Mouse (Mus musculus) midbrain, embryonic 16.5 days (tissue): ENCODE measurements around the gene Traf3. TPM values are rescaled to one million over a fixed set of nuclear protein-coding genes. Genes with fewer than 3 reads are reported as not detected.

Experiments
- ATAC-seq: fragments of 200-750 bp; cut with Nextera tagmentation; 2 replicates; pipeline ENCODE4 v1.8.0; 2017; ENCODE audit warnings: moderate TSS enrichment
- H3K27ac ChIP-seq: fragments of 300-500 bp; sonication (generic); 2 replicates; pipeline ENCODE4 v1.5.1; 2014; ENCODE audit warnings: mild to moderate bottlenecking, low read length, mixed read lengths
- H3K27me3 ChIP-seq: fragments of 300-500 bp; sonication (generic); 2 replicates; pipeline ENCODE4 v1.6.1; 2014; ENCODE audit warnings: low read depth, low read length, mixed read lengths; ENCODE audit not compliant: control insufficient read depth, insufficient read depth
- H3K36me3 ChIP-seq: fragments of 300-500 bp; sonication (generic); 2 replicates; pipeline ENCODE4 v1.6.1; 2014; ENCODE audit warnings: mild to moderate bottlenecking, low read length, moderate library complexity, mixed read lengths; ENCODE audit not compliant: control insufficient read depth, insufficient read depth
- H3K4me1 ChIP-seq: fragments of 300-500 bp; sonication (generic); 2 replicates; pipeline ENCODE4 v1.6.1; 2014; ENCODE audit warnings: mild to moderate bottlenecking, low read length, mixed read lengths; ENCODE audit not compliant: control insufficient read depth, insufficient read depth
- H3K4me2 ChIP-seq: fragments of 300-500 bp; sonication (generic); 2 replicates; pipeline ENCODE4 v1.6.1; 2014; ENCODE audit warnings: mild to moderate bottlenecking, low read length, mixed read lengths
- H3K4me3 ChIP-seq: fragments of 300-500 bp; sonication (generic); 2 replicates; pipeline ENCODE4 v1.5.1; 2014; ENCODE audit warnings: low read depth, mild to moderate bottlenecking, low read length, moderate library complexity, mixed read lengths
- H3K9ac ChIP-seq: fragments of 300-500 bp; sonication (generic); 2 replicates; pipeline ENCODE4 v1.6.1; 2014; ENCODE audit warnings: low read depth, low read length, mixed read lengths
- H3K9me3 ChIP-seq: fragments of 300-500 bp; sonication (generic); replicated peaks from 2 replicates; pipeline ENCODE4 v1.6.1; 2014; ENCODE audit warnings: mild to moderate bottlenecking, low read length, mixed read lengths; ENCODE audit not compliant: control insufficient read depth, poor library complexity, severe bottlenecking
- WGBS: fragments of 180-500 bp; shearing (Covaris S2); extraction: QIAGEN DNeasy Blood & Tissue Kit; methylation state at CpG from one replicate; pipeline ENCODE4 v1.1.7; 2014; 5-methylcytosine and 5-hydroxymethylcytosine counted together
- polyA plus RNA-seq: library from polyadenylated mRNA; unstranded; fragments of >200 nt; fragmentation: Nextera tagmentation; extraction: Ambion mirVana; gene quantifications from 2 replicates; pipeline ENCODE4 v1.2.1, GENCODE M21; 2015

The Traf3 gene
- polyA plus RNA-seq, 1 experiment from 2014 or later, result 17.4 TPM

- no peak within 1 kb of the TSS for H3K27ac ChIP-seq
- H3K4me3 ChIP-seq, result no peak within 1 kb of the TSS
- H3K27me3 ChIP-seq, result peaks cover 61% of the 10 kb centered on the region
- H3K9ac ChIP-seq, result no peak within 1 kb of the TSS
- no peaks in the 10 kb centered on the region for H3K36me3 ChIP-seq
- ATAC-seq, result no peak
- H3K4me1 ChIP-seq, result peaks cover 13% of the 10 kb centered on the region
- H3K9me3 ChIP-seq, result no peaks in the 10 kb centered on the region
- 38% methylated on average over 25 of the region's 25 CpGs for WGBS
- H3K4me2 ChIP-seq, result no peak within 1 kb of the TSS
These were observed 104.6 kb downstream of the Traf3 start, which contains the start of gene Amn for GRCm38 (mm10) chr12:111270629-111271277. Amn (plus strand) TSS chr12:111271095.

- no peak overlapping the region for H3K9ac ChIP-seq
- no peaks in the 10 kb centered on the region for H3K9me3 ChIP-seq
- H3K36me3 ChIP-seq, result no peaks in the 10 kb centered on the region
- H3K4me1 ChIP-seq, result peaks cover 13% of the 10 kb centered on the region
- WGBS, result 5% methylated on average over 27 of the region's 28 CpGs
- H3K27me3 ChIP-seq, result peaks cover 67% of the 10 kb centered on the region
- no peak overlapping the region for H3K4me3 ChIP-seq
- no peak for ATAC-seq
- no peak overlapping the region for H3K4me2 ChIP-seq
- H3K27ac ChIP-seq, result no peak overlapping the region
These were observed 105.2 kb downstream of the Traf3 start for GRCm38 (mm10) chr12:111271406-111271805.

GRCm38 (mm10) chr12:111271966-111272365, 105.8 kb downstream of the Traf3 start:
- H3K27ac ChIP-seq, result no peak overlapping the region
- H3K9me3 ChIP-seq, result no peaks in the 10 kb centered on the region
- no peak overlapping the region for H3K9ac ChIP-seq
- no peak overlapping the region for H3K4me2 ChIP-seq
- no peak for ATAC-seq
- H3K36me3 ChIP-seq, result no peaks in the 10 kb centered on the region
- no peak overlapping the region for H3K4me3 ChIP-seq
- peaks cover 73% of the 10 kb centered on the region for H3K27me3 ChIP-seq
- peaks cover 13% of the 10 kb centered on the region for H3K4me1 ChIP-seq
- 20% methylated on average over 8 of the region's 8 CpGs for WGBS

GRCm38 (mm10) chr12:111272420-111272819, 106.2 kb downstream of the Traf3 start:
- Histone ChIP-seq H3K27ac (no peak overlapping the region), H3K4me3 (no peak overlapping the region), H3K4me1 (peaks cover 13% of the 10 kb centered on the region), H3K27me3 (peaks cover 76% of the 10 kb centered on the region), H3K4me2 (no peak overlapping the region), H3K9ac (no peak overlapping the region), H3K36me3 (no peaks in the 10 kb centered on the region), H3K9me3 (no peaks in the 10 kb centered on the region)
- ATAC-seq, result no peak
- WGBS, result 16% methylated on average over 12 of the region's 12 CpGs

GRCm38 (mm10) chr12:111274006-111274405, 107.8 kb downstream of the Traf3 start:
- no peak overlapping the region for H3K27ac ChIP-seq
- peaks cover 13% of the 10 kb centered on the region for H3K4me1 ChIP-seq
- WGBS, result 4% methylated on average over 28 of the region's 28 CpGs
- H3K4me3 ChIP-seq, result peak overlapping the region; percentile 49
- peaks cover 76% of the 10 kb centered on the region for H3K27me3 ChIP-seq
- H3K36me3 ChIP-seq, result no peaks in the 10 kb centered on the region
- peak overlapping the region; percentile 66 for H3K9ac ChIP-seq
- H3K9me3 ChIP-seq, result 0 out of 2 replicates have a peak, but pooled peaks cover 1% of the 10 kb centered on the region
- peak overlapping the region; percentile 74 for H3K4me2 ChIP-seq
- peak; percentile 34; the same call in 1 of the 2 replicates for ATAC-seq

- peak; percentile 25 for ATAC-seq
- Histone ChIP-seq H3K4me3 (peak overlapping the region; percentile 49), H3K27ac (no peak overlapping the region), H3K4me1 (peaks cover 13% of the 10 kb centered on the region), H3K9me3 (0 out of 2 replicates have a peak, but pooled peaks cover 3% of the 10 kb centered on the region), H3K9ac (peak overlapping the region; percentile 66), H3K4me2 (peak overlapping the region; percentile 74), H3K27me3 (peaks cover 75% of the 10 kb centered on the region), H3K36me3 (no peaks in the 10 kb centered on the region)
- WGBS, result 2% methylated on average over 77 of the region's 80 CpGs
These were observed 108.4 kb downstream of the Traf3 start for GRCm38 (mm10) chr12:111274447-111275149.

- Histone ChIP-seq H3K9me3 (0 out of 2 replicates have a peak, but pooled peaks cover 3% of the 10 kb centered on the region), H3K4me2 (peak overlapping the region; percentile 74), H3K9ac (peak overlapping the region; percentile 66), H3K27me3 (peaks cover 68% of the 10 kb centered on the region), H3K27ac (no peak overlapping the region), H3K36me3 (no peaks in the 10 kb centered on the region), H3K4me1 (peaks cover 13% of the 10 kb centered on the region), H3K4me3 (peak overlapping the region; percentile 49)
- 3% methylated on average over 55 of the region's 58 CpGs for WGBS
- ATAC-seq, result peak; percentile 19; the same call in 1 of the 2 replicates
These were observed 109.1 kb downstream of the Traf3 start for GRCm38 (mm10) chr12:111275150-111275841.

- Histone ChIP-seq H3K4me3 (no peak overlapping the region), H3K4me1 (peaks cover 13% of the 10 kb centered on the region), H3K27me3 (peaks cover 57% of the 10 kb centered on the region), H3K27ac (no peak overlapping the region), H3K9ac (no peak overlapping the region), H3K4me2 (no peak overlapping the region), H3K9me3 (0 out of 2 replicates have a peak, but pooled peaks cover 3% of the 10 kb centered on the region), H3K36me3 (no peaks in the 10 kb centered on the region)
- 55% methylated on average over 6 of the region's 6 CpGs for WGBS
- no peak for ATAC-seq
These were observed 110.2 kb downstream of the Traf3 start for GRCm38 (mm10) chr12:111276371-111276770.
